Mouse (Mus musculus): ENCODE measurements at regions not wholly inside any gene's neighbourhood (a gene's known extent, or its start where the extent isn't known, plus 50 kb on each side); places are given as distances from the start of the nearest gene placed in this dataset.

- Histone ChIP-seq H3K27me3 (replicated peaks; ENCODE audit: control insufficient read depth, insufficient read depth, low read length) (no peaks in the 10 kb centered on the region), H3K4me2 (replicated peaks; ENCODE audit: low read depth) (no peak overlapping the region), H3K36me3 (ENCODE audit: control insufficient read depth, insufficient read depth) (no peaks in the 10 kb centered on the region), H3K9ac (ENCODE audit: low read depth, low read length) (no peak overlapping the region), H3K4me3 (ENCODE audit: low read depth, low read length) (no peak overlapping the region), H3K27ac (ENCODE audit: low read depth, low read length) (no peak overlapping the region), H3K4me1 (replicated peaks; ENCODE audit: control insufficient read depth, insufficient read depth, low read length) (no peaks in the 10 kb centered on the region), H3K9me3 (ENCODE audit: control insufficient read depth) (no peaks in the 10 kb centered on the region)
- TF ChIP-seq CTCF (IDR thresholded peaks at IDR 0.05; ENCODE audit: low read depth), result no peak
- 79% methylated on average over 6 of the region's 6 CpGs for WGBS
- no peak for ATAC-seq
Measured at GRCm38 (mm10) chr1:88909864-88910573, 160.2 kb upstream of the Sh3bp4 start.

GRCm38 (mm10) chr1:88911724-88912123 is 158.5 kb upstream of the Sh3bp4 start:
- TF ChIP-seq CTCF (IDR thresholded peaks at IDR 0.05; ENCODE audit: low read depth), result no peak
- no peaks in the 10 kb centered on the region for H3K36me3 ChIP-seq (ENCODE audit: control insufficient read depth, insufficient read depth)
- no peak overlapping the region for H3K4me2 ChIP-seq (replicated peaks; ENCODE audit: low read depth)
- ATAC-seq, result no peak
- H3K9ac ChIP-seq (ENCODE audit: low read depth, low read length), result no peak overlapping the region
- H3K9me3 ChIP-seq (ENCODE audit: control insufficient read depth), result no peaks in the 10 kb centered on the region
- H3K4me3 ChIP-seq (ENCODE audit: low read depth, low read length), result no peak overlapping the region
- no peaks in the 10 kb centered on the region for H3K4me1 ChIP-seq (replicated peaks; ENCODE audit: control insufficient read depth, insufficient read depth, low read length)
- 71% methylated on average over 5 of the region's 5 CpGs for WGBS
- no peaks in the 10 kb centered on the region for H3K27me3 ChIP-seq (replicated peaks; ENCODE audit: control insufficient read depth, insufficient read depth, low read length)
- H3K27ac ChIP-seq (ENCODE audit: low read depth, low read length), result no peak overlapping the region

- Histone ChIP-seq H3K36me3 (ENCODE audit: control insufficient read depth, insufficient read depth) (no peaks in the 10 kb centered on the region), H3K27ac (ENCODE audit: low read depth, low read length) (no peak overlapping the region), H3K4me3 (ENCODE audit: low read depth, low read length) (no peak overlapping the region), H3K27me3 (replicated peaks; ENCODE audit: control insufficient read depth, insufficient read depth, low read length) (no peaks in the 10 kb centered on the region), H3K4me1 (replicated peaks; ENCODE audit: control insufficient read depth, insufficient read depth, low read length) (no peaks in the 10 kb centered on the region), H3K9me3 (ENCODE audit: control insufficient read depth) (no peaks in the 10 kb centered on the region), H3K4me2 (replicated peaks; ENCODE audit: low read depth) (no peak overlapping the region), H3K9ac (ENCODE audit: low read depth, low read length) (no peak overlapping the region)
- WGBS, result 84% methylated on average over 4 of the region's 4 CpGs
- TF ChIP-seq CTCF (IDR thresholded peaks at IDR 0.05; ENCODE audit: low read depth), result no peak
- ATAC-seq, result no peak
Measured at GRCm38 (mm10) chr1:88916531-88917050, 153.6 kb upstream of the Sh3bp4 start.

GRCm38 (mm10) chr1:88921401-88921800 is 148.8 kb upstream of the Sh3bp4 start:
- H3K9me3 ChIP-seq (ENCODE audit: control insufficient read depth), result no peaks in the 10 kb centered on the region
- WGBS, result 86% methylated on average over 2 of the region's 2 CpGs
- H3K27me3 ChIP-seq (replicated peaks; ENCODE audit: control insufficient read depth, insufficient read depth, low read length), result no peaks in the 10 kb centered on the region
- no peak overlapping the region for H3K4me2 ChIP-seq (replicated peaks; ENCODE audit: low read depth)
- TF ChIP-seq CTCF (IDR thresholded peaks at IDR 0.05; ENCODE audit: low read depth), result no peak
- no peaks in the 10 kb centered on the region for H3K36me3 ChIP-seq (ENCODE audit: control insufficient read depth, insufficient read depth)
- H3K4me3 ChIP-seq (ENCODE audit: low read depth, low read length), result no peak overlapping the region
- no peak overlapping the region for H3K27ac ChIP-seq (ENCODE audit: low read depth, low read length)
- ATAC-seq, result no peak
- H3K4me1 ChIP-seq (replicated peaks; ENCODE audit: control insufficient read depth, insufficient read depth, low read length), result no peaks in the 10 kb centered on the region
- H3K9ac ChIP-seq (ENCODE audit: low read depth, low read length), result no peak overlapping the region

- no peak overlapping the region for H3K9ac ChIP-seq (ENCODE audit: low read depth, low read length)
- no peaks in the 10 kb centered on the region for H3K36me3 ChIP-seq (ENCODE audit: control insufficient read depth, insufficient read depth)
- H3K27me3 ChIP-seq (replicated peaks; ENCODE audit: control insufficient read depth, insufficient read depth, low read length), result no peaks in the 10 kb centered on the region
- H3K4me2 ChIP-seq (replicated peaks; ENCODE audit: low read depth), result no peak overlapping the region
- no peak overlapping the region for H3K27ac ChIP-seq (ENCODE audit: low read depth, low read length)
- TF ChIP-seq CTCF (IDR thresholded peaks at IDR 0.05; ENCODE audit: low read depth), result no peak
- no peaks in the 10 kb centered on the region for H3K4me1 ChIP-seq (replicated peaks; ENCODE audit: control insufficient read depth, insufficient read depth, low read length)
- no peak for ATAC-seq
- H3K9me3 ChIP-seq (ENCODE audit: control insufficient read depth), result no peaks in the 10 kb centered on the region
- no peak overlapping the region for H3K4me3 ChIP-seq (ENCODE audit: low read depth, low read length)
- 59% methylated on average over 7 of the region's 7 CpGs for WGBS
Measured at GRCm38 (mm10) chr1:88923791-88924581, 146.2 kb upstream of the Sh3bp4 start.

- ATAC-seq, result no peak
- H3K36me3 ChIP-seq (ENCODE audit: control insufficient read depth, insufficient read depth), result no peaks in the 10 kb centered on the region
- no peaks in the 10 kb centered on the region for H3K4me1 ChIP-seq (replicated peaks; ENCODE audit: control insufficient read depth, insufficient read depth, low read length)
- H3K4me2 ChIP-seq (replicated peaks; ENCODE audit: low read depth), result no peak overlapping the region
- no peaks in the 10 kb centered on the region for H3K9me3 ChIP-seq (ENCODE audit: control insufficient read depth)
- no peak overlapping the region for H3K4me3 ChIP-seq (ENCODE audit: low read depth, low read length)
- no peak overlapping the region for H3K27ac ChIP-seq (ENCODE audit: low read depth, low read length)
- H3K9ac ChIP-seq (ENCODE audit: low read depth, low read length), result no peak overlapping the region
- H3K27me3 ChIP-seq (replicated peaks; ENCODE audit: control insufficient read depth, insufficient read depth, low read length), result no peaks in the 10 kb centered on the region
- 82% methylated on average over 1 of the region's 1 CpGs for WGBS
- no peak for TF ChIP-seq CTCF (IDR thresholded peaks at IDR 0.05; ENCODE audit: low read depth)
Measured at GRCm38 (mm10) chr1:88935191-88935590, 135.0 kb upstream of the Sh3bp4 start.

Data from intestine, postnatal 0 days (tissue).